Mouse (Mus musculus): ENCODE measurements around the gene Rnaseh1.

Rnaseh1 gene

DNA sequence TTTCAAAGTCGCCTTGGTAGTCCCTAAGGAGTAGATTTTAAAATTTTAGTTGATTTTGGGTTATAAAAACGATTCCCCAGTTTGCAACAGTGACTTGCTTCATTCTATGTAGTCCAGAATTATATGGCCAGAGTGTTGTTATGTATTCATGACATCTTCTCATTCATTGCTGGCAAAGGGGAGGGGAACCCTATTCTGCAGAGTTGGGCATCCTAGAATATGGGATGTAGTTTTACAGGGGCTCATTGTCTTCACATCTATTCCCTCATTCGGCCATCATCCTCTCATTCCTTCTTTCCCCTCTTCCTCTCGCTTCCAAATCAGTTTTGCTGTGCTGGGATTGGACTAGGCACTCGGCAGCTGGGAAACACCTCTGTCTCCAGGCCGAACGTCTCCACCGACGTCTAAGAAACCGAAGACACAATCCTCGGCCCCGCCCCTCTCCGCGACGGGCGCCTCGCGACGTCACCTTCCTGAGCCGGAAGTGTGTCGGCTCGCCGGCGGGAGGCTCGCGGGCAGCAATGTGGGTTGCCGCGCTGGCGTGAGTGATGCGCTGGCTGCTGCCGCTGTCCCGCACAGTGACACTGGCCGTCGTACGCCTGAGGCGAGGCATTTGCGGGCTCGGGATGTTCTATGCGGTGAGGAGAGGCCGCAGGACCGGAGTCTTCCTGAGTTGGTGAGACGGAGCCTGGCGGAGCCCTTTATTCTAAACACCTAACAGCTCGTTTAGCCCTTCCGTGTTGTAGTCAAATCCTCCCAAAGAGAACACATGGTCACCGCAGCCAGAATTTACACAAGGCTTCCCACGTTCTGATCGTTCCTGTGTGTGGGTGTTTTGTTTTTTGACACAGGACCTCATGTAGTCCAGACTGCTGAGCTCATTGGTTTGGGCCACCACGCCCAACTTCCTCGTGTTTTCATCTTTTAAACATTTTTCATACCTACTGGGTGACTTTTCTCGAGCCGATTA, at the start of gene Rnaseh1:
Rnaseh1 (plus strand) TSS at position 462 of the 970 bp plus-strand sequence.
- peak; percentile 95 for DNase-seq

DNA sequence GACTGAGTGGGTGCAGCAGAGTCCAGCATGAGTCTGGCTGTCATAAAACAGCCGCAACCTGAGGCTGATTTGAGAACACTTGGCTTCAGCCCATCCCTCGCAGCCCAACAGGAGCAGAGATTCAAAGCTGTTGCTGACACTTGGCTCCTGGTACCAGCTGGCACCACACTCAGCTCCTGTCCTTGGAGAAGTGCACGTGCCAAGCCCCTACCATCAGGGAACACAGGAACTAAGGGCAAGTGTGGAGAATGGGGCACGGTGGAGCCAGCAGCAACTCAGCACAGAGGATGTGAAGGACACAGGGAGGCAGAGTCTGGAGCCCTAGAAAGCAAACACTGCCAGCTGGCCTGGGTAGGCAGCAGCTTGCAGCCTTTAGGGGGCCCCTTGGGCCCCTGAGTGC, 47.1 kb upstream of the Rnaseh1 start:
- no peak for DNase-seq

DNA sequence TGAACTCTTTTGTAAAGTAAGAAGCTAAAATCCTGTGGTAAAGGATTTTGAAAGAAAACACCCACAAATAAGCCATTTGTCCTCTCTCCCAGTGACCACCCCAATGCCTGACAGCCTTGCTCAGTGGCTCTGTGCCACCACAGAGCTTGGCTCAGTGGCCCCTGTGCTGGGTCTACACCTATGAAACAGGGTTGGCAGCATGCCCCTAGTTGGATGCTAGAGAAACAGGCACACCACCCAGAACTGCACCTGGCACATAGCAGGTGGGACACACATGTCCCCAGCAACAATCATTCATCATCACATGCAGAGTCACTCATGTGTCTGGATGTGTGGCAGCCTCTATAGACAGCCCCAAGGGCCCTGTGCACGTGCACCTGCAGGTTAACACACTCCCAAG, 45.9 kb upstream of the Rnaseh1 start:
- DNase-seq: no peak

DNA sequence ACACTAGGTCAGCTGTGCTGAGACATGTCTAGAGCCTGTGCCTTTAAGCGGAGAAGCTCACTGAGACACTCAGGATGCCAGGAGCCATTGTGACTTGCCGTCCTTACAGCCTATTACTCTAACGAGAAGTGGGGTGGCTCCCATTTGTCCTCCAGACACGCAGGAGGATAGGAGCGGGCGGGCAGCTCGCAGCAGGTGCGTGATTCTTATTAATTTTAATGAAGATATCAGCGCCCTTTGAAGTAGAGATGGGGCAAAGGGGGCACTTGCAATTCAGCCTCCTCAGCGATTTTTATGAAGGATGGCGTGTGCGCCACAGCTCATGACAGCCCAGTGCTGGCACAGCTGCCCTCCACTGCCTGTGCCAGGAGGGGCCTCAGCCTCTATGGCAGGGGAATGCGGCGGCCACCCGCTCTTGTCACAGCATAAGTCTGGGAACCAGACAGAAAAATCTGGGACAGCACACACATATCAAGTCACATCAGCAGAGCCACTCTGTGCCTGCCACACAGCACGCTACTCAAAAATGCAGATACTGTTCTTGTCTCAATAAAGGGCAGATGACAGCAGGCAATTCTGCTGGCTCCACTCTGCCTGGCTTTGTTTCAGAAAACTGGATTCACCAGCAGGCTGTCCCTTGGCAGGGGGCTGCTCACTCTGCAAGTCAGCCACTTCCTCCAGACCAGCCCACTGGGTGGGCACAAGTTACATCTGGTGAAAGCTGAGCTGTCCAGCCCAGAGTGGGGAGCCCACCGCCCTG, 41.7 kb upstream of the Rnaseh1 start:
- no peak for DNase-seq

DNA sequence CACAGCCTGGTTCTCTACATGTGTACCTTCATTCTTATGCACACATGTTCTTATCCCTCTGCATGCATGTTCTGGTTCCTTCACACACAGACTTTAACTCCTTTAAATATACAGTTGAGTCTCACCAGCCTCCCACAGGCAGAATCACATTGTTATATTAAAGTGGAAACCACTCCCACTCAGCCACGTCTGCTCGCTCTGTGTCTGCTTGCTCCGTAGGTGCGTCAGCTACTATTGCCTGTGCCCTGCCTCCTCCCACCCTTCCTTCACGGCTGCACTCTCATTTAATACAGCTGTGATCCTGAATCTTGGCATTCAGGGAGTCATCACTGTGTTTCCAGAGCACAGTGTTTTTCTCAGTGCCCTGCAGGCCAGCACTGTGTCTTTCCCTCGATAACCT, 37.0 kb upstream of the Rnaseh1 start:
- DNase-seq: no peak

DNA sequence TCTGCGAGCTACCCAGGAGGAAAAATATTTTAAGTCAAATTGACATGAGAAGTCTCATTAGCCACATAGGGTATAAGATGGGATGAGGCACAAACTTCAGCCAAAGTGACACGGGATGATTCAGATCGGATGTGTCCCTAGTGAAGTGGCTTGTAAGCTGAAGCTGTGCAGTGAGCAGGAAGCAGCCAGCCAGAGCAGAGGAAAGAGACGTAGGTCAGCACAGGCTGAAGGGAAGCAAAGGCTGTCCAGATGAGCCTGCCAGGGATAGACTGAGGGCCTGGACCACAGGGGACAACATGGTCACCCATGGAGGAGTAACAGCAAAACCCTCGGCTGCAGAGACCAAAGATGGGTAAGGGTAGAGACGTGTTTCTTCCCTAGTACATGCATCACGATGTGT, 35.0 kb upstream of the Rnaseh1 start:
- DNase-seq: no peak

DNA sequence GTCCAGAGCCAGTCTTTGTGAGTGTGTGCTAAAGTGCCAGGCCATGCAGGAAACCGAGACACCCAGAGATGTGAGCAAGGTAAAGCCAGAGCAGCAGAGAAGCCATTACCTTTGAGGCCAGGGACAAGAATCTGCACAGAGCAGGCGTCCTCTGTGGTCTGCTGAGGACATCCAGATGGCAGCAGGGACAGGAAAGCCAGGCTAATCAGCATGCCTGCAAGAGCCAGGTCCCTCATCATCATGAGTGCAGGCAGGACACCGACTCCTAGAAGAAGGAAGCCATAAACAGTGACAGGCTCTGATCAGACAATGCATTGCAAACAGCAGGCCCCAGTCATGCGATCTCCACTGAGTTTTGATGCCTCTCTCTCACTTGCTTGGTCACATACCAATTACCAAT, 32.1 kb upstream of the Rnaseh1 start:
- no peak for DNase-seq

DNA sequence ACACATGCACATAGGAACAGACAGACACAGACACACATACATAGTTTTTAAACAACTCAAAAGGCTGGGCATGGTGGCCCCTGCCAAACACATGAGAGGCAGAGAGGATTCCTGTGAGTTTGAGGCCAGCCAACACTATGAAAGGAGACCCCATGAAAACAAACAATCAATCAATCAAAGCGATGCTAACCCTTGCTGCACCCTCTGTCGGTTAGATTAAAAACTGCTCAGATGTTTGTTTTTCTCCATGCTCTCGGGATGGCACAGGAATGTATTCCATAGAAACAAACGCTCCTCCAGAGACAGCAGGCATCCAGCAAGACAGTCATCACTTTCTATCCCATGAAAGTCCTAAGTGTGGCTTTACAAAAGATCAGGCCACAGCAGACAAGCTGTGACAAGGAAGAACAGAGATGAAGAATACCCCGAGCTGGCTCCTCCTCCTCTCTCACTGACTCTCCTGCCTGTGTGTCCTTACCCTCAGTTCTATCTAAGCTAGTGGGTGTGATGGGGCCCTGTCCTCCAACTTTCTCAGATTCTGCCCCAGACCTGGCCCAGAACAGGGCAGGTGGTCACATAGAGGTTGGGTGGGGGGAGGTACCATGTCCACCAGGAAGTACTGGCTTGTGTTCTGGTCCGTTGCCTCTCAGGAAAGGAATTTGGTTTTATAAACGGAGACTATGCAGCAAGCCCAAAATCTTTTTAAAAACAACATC, 27.8 kb upstream of the Rnaseh1 start:
- DNase-seq: peak in 1 of 2 experiments; percentile 24

DNA sequence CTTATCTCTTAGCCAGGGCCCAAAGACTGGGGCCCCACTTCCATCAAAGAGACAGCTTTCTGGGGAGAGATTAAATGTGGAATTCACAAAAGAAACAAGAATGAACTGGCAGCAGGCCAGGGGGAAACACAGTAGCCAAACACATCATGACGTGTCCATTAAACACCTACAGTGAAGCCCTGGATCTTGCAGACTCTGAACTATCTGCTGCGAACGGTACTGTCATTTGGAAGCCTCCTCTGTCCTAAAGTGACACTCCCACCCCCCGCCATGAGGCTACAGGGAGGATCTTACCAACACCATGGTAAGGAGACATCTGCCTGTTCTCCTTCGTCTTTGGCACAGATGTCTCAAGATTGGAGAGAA, 27.3 kb upstream of the Rnaseh1 start:
- peak; percentile 36 to 39 for DNase-seq

DNA sequence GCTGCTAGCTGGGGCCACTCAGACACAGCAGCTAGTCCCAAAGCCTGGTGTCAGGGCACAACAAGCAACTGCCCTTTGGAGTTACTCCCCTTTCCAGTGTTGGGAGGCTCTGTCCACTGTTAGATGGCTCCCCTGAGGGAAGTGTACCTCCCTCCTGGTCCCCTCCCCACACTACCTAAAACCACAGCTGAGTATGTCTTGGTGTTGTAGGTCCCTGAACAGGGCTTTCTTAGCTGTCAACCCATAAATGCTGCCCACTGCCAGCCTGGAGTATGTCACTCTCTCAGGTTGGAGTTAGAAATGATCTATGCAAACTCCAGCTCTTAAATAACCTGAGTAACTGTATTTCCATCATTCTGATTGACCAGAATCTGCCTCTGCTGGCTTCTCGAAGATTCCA, 26.8 kb upstream of the Rnaseh1 start:
- DNase-seq: no peak

DNA sequence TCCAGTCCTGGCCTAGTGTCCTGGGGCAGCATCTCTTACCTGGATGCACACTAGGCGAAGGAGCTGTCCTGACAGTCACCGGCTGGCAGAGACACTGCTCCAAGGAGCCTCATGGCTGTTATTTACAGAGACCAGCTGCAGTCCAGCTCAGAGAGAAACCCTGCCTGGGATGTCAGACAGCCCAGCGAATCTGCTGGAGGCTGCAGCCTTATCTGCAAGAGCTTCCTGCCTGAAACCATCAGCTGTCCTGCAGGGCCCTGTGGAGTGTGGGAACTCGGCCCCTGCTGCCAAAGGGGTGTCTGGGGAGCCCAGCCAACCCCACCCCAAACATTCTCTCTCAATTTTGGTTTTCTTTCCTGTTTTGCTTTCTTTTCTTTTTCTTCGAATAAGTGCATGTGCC, 26.2 kb upstream of the Rnaseh1 start, which contains the start of gene Colec11:
Colec11 (minus strand) TSS at position 183 of the 400 bp plus-strand sequence.
- DNase-seq: peak; percentile 44 to 62

DNA sequence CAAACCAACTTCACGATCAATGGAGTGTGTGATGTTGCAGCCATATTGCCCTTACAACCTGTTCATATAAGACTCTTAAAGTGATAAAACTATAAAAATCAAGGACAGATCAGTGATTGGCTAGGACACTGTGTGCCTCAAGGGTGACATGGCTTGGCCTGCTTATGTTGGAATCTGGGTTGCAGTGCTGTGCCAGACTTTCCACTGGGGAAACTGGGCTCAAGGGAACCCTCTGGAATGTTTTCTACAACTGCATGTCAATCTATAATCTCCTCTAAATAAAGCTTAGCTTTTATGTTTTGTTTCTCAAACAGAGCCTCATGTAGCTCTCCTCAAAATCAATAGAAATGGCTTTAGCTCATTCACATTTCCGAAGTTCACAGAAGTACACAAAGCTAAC, 25.2 kb upstream of the Rnaseh1 start:
- no peak for DNase-seq

DNA sequence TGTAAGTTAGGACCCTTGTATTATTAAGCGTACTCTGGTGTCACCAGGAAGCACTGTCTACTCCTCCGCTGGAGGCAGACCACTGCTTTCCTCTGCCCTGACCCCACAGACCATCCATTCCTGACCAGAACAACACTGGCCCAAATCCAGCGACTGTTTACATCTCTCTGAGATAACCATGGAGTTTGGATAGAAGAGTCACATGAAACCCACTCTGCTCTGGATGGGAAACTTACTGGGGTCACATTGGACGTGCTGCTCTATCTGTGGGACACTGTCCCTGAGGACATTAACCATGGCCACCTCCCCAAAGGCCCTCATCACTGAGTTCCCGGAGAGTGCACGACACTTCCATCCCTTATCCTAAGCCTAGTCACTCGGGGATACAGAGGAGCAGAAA, 24.0 kb upstream of the Rnaseh1 start:
- DNase-seq: no peak

DNA sequence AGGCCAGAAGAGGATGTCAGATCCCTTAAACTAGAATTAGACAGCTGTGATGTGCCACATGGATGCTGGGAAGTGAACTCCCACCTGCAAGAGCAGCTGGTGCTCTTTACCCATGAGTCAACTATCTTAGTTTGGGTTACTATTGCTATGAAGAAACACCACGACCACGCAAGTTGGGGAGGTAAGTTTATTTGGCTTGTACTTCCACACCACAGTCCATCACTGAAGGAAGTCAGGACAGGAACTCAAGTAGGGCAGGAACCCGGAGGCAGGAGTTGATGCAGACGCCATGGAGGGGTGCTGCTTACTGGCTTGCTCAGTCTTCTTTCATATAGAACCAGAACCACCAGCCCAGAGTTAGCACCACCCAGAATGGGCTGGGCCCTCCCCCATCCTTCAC, 22.3 kb upstream of the Rnaseh1 start:
- no peak for DNase-seq

DNA sequence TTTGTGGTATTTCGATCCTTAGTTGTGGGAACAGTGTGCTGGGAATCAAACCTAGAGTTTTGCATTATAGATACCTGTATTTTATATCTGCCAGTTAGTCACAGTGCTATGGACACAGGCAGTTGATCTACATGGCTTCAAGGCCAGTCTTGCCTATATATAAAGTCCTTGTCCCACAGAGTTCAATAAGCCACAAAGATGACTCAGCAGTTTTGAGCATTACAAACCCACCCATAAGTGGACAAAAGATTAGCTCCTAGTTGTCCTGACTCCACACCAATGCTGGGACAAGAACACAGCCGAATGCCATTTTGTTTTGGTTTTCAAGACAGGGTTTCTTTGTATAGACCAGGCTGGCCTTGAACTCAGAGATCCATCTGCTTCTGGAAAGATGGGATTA, 21.0 kb upstream of the Rnaseh1 start:
- DNase-seq: no peak

DNA sequence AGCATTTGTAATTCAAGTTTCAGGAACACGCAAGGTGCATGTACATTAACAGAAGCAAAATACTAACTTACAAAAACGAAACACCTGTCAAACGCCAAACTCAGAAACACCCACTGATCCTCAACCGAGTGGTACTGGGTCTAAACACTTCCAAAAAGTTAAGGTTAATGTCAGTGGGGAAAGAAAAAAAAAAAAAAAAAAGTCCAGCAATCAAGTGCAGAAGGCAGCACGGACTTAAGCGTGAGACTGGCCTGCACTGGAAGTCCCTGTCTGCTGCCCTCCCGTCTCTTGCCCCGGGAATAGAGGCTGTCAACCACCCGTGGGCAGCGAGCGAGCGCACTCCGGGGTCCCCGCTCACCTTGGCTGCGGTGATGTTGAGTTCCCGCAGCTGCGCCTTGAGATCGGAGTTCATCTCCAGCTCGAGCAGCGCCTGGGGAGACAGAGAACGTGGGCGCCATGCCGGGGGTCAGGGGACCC, 14.3 kb upstream of the Rnaseh1 start:
- no peak for DNase-seq

DNA sequence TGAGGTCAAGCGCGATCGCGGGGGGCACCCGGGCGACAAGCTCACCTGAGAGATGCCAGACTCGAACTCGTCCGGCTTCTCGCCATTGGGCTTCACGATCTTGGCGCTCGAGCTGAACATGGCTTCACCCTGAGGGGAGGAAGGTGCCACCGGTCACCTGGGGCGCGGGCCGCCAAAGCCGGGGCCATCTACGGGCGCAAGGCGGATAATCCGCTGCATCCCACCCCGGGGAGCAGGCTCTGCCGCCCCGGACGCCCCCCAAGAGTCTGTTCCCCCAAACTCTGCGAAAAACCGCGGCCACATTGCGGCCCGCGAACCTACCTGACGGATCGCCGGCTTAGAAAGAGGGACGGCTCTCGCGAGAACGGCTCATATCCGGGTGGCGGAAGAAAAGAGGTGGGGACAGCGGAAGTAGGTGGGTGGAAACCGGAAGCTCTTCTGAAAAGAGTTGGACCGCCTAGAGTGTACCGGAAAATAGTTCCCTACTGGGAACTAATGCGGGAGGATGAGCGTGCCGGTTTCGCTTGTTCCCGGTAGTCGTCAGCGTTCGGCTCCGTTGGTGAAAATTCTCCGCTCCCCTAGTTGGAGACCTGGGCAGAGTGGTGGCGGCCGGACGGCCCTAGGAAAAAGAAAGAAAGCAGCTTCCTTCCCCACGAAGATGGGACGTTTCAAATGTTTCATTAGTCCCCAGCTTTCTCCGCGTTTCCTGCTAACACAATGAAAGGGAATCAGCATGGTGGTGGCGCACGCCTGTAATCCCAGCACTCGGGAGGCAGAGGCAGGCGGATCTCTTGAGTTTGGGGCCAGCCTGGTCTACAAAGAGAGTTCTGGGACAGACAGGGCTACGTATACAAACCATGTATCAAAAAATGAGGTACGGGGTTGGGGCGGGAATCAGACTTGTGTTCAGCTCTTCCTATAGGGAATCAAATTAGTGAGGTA, 13.6 kb upstream of the Rnaseh1 start, which contains the start of gene Rps7:
Rps7 (minus strand) TSS at position 419 of the 942 bp plus-strand sequence.
- peak; percentile 93 to 95 for DNase-seq

DNA sequence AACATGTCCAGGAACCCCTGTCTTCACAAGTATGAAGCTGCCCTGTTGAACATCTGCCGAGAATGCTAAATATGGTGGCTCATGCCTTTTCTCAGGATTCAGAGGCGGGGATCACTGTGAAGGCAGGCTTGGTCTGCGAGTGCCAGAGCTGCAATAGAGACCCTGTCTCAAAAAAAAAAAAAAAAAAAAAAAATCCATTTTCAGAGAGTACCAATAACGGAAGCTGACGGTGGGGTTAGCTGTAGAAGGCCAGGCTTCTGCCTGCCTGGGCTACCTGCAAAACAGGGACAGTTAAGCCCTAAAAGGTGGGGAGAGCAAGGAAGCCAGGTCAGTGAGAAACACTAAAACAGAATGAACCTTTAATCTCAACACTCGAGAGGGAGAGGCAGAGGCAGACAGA, 12.9 kb upstream of the Rnaseh1 start:
- no peak for DNase-seq

DNA sequence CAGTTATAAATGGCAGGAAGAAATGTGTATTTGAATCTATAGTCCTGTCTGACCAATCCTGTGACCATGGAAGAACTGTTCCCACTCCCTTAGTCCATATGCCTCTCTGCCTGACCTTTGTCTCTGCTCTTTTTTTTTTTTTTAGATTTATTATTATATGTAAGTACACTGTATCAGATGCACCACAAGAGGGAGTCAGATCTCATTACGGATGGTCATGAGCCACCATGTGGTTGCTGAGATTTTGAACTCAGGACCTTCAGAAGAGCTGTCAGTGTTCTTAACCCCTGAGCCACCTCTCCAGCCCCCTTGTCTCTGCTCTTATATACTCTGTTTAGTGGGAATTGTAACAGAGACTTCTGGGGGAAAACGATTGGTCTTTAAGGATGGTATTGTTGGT, 10.6 kb upstream of the Rnaseh1 start:
- DNase-seq: no peak

DNA sequence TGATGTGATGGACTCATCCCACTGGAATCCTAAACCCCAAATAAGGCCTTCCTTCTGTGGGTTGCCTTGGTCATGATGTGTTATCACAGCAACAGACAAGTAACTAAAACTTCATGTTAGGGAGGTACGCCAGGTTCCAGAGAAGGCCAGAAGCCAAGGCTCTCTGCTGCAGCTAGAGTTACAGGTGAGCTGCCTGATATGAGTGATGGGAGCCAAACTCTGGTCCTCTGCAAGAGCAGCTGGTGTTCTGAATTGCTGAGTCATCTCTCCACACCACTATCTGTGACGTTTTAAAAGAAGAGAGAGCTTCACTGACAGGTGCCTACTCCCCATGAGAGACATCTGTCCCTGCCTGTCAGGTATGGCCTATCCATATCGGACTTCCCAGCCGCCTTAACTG, 13.2 kb downstream of the Rnaseh1 start:
- no peak for DNase-seq

DNA sequence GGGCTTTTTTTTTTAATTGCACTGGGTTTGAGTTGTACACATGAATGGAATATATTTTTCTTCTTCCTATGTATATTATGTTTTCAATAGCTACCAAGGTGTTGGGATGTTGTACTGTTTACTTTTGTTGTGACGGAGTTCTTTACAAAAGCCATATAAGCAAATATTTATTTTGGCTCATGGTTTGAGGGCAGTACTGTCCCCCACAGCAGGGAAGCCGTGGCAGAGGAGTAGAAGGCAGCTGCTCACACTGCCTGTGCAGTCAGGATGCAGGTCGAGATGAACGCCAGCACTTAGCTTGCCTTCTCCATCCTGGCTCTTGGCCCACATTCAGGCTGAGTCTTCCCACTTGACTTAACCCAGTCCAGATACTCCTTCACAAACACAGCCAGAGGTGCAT, 17.3 kb downstream of the Rnaseh1 start:
- DNase-seq: no peak

DNA sequence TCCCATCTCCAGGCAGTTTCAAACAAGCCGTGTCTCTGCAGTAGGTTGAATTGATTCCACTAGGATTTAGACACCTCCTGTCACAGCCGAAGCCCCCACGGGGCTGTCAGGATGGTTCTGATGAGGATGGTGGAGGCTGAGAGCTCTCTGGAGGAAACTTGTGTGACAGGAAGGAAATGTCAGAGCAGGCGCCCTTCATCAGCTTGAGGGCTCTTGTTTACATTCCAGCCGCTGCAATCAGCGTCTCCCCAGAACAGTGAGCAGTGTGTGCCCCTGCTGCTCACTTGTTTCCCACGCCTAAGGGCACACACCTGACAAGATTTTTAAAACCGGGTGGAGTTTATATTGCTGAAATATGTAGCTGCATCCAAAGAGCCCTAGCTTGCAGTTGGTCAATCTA, 17.9 kb downstream of the Rnaseh1 start:
- DNase-seq: peak in 1 of 2 experiments; percentile 8

Measured in kidney, postnatal 4 days (tissue).